Mouse (Mus musculus) adrenal gland, postnatal 10 days (tissue): Measurements from ENCODE around the gene Snrpn. TPM values are rescaled to one million over a fixed set of nuclear protein-coding genes. Genes with fewer than 3 reads are reported as not detected.

ENCODE experiments used
- total RNA-seq, 2 experiments: library from RNA; stranded (reverse); gene quantifications; 2 replicates each; pipeline ENCODE4 v1.2.3; 2021

The Snrpn gene
- total RNA-seq, 2 experiments from 2014 or later, result 35.4 to 47.7 TPM

Other genes starting within 250 kb of the Snrpn start
- 100 to 1,000 TPM; 106 to 124 TPM for gene Snurf, start 135.2 kb downstream of the Snrpn start, total RNA-seq
- gene Gm38393, start 135.2 kb downstream of the Snrpn start, total RNA-seq, result 1 to 10 TPM; 2.9 to 5.8 TPM